Mouse (Mus musculus) small intestine, adult 2 months (tissue): ENCODE results near the gene Kcns1. TPM values are rescaled to one million over a fixed set of nuclear protein-coding genes. Genes with fewer than 3 reads are reported as not detected.

Experiments
- H3K27ac ChIP-seq: fragments of 200-500 bp; 2 replicates; pipeline ENCODE4 v1.5.1; 2012; ENCODE audit warnings: low read depth, low read length, control low read depth, inconsistent platforms; ENCODE audit not compliant: insufficient read depth
- H3K27me3 ChIP-seq: fragments of 200-500 bp; 2 replicates; pipeline ENCODE4 v1.6.1; 2012; ENCODE audit warnings: mild to moderate bottlenecking, moderate library complexity, low read length, inconsistent platforms; ENCODE audit not compliant: control insufficient read depth, insufficient read depth
- H3K36me3 ChIP-seq: fragments of 200-500 bp; 2 replicates; pipeline ENCODE4 v1.6.1; 2012; ENCODE audit warnings: mild to moderate bottlenecking, low read length, control low read depth, inconsistent platforms; ENCODE audit not compliant: control insufficient read depth, insufficient read depth
- H3K4me1 ChIP-seq: fragments of 200-500 bp; 2 replicates; pipeline ENCODE4 v1.6.1; 2012; ENCODE audit warnings: low read length, inconsistent platforms, mixed read lengths; ENCODE audit not compliant: control insufficient read depth, insufficient read depth, insufficient read length
- H3K4me3 ChIP-seq: fragments of 200-500 bp; 2 replicates; pipeline ENCODE4 v1.5.1; 2012; ENCODE audit warnings: low read depth, mild to moderate bottlenecking, control low read depth, inconsistent platforms, low read length, moderate library complexity
- CTCF ChIP-seq: fragments of 200-500 bp; IDR thresholded peaks from 2 replicates; pipeline ENCODE4 v1.5.1; 2012; ENCODE audit warnings: low read depth, mild to moderate bottlenecking, control low read depth, inconsistent platforms, low read length, moderate library complexity, mixed read lengths; ENCODE audit not compliant: insufficient replicate concordance, insufficient read length; ENCODE audit errors: extremely low read depth
- POLR2A ChIP-seq: fragments of 200-500 bp; IDR thresholded peaks from 2 replicates; pipeline ENCODE4 v1.6.1; 2012; ENCODE audit warnings: low read depth, mild to moderate bottlenecking, control low read depth, inconsistent platforms, low read length, moderate library complexity
- WGBS: fragments of 180-500 bp; shearing (Covaris S2); methylation state at CpG from one replicate; pipeline ENCODE4 v1.1.7; 2018; 5-methylcytosine and 5-hydroxymethylcytosine counted together
- polyA plus RNA-seq: library from polyadenylated mRNA; depleted of rRNA; stranded (reverse); fragments of >200 nt; gene quantifications from 2 replicates; pipeline ENCODE4 v1.2.3, GENCODE M21; 2012; rRNA removed

Gene Kcns1
- polyA plus RNA-seq, 1 experiment: 0.25 TPM

GRCm38 (mm10) chr2:164127297-164127696, 43.6 kb downstream of the Kcns1 start:
- TF ChIP-seq POLR2A: no peak
- TF ChIP-seq CTCF: no peak
- WGBS: 90% methylated on average over 2 of the region's 2 CpGs
- no peak overlapping the region for H3K4me3 ChIP-seq
- H3K27me3 ChIP-seq: no peaks in the 10 kb centered on the region
- H3K36me3 ChIP-seq: peaks cover 21% of the 10 kb centered on the region
- H3K4me1 ChIP-seq: no peaks in the 10 kb centered on the region
- H3K27ac ChIP-seq: no peak overlapping the region

- no peaks in the 10 kb centered on the region for H3K4me1 ChIP-seq
- peaks cover 23% of the 10 kb centered on the region for H3K36me3 ChIP-seq
- 71% methylated on average over 13 of the region's 13 CpGs for WGBS
Observed at GRCm38 (mm10) chr2:164126533-164126955, 44.4 kb downstream of the Kcns1 start.

DNA sequence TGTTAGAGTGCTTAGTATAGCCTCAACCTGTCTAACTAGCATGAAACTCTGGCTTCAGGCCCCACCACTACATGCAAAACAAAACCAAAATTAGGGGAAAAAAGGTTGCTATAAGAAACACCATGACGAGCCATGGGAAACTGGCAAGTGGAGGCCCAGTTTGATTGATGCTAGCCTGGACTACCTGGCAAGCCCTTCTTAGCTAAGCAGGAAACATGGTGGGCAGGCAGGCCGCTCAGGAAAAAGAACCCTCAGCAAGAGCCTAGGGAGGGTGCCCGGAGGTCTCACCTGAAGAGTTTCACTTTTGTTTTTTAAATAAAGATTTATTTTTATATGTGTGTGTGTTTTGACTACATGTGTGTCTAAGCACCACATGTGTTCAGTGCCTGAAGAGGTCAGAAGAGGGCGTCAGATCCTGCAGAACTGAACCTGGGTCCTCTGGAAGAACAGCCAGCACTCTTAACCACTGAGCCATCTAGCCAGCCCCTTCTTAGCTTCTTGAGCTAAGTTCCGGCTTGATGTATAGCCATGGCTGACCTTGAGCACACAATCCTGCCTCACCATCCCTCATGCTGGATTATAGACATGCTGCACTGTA, 47.6 kb downstream of the Kcns1 start:
- TF ChIP-seq POLR2A (no peak), CTCF (no peak)
- 82% methylated on average over 5 of the region's 5 CpGs for WGBS
- H3K36me3 ChIP-seq: peaks cover 27% of the 10 kb centered on the region
- no peak overlapping the region for H3K4me3 ChIP-seq
- no peak overlapping the region for H3K27ac ChIP-seq
- H3K4me1 ChIP-seq: no peaks in the 10 kb centered on the region
- H3K27me3 ChIP-seq: no peaks in the 10 kb centered on the region

More at GRCm38 (mm10) chr2:164126533-164126955, 44.4 kb downstream of the Kcns1 start:
- TF ChIP-seq POLR2A (no peak), CTCF (0 out of 2 replicates have a peak, but pooled peaks have one; percentile 15)
- no peak overlapping the region for H3K4me3 ChIP-seq
- H3K27me3 ChIP-seq: no peaks in the 10 kb centered on the region
- H3K27ac ChIP-seq: no peak overlapping the region

- Histone ChIP-seq H3K4me3 (no peak overlapping the region), H3K36me3 (peaks cover 33% of the 10 kb centered on the region)
- 95% methylated on average over 6 of the region's 6 CpGs for WGBS
Observed at GRCm38 (mm10) chr2:164119503-164119902, 51.4 kb downstream of the Kcns1 start.

GRCm38 (mm10) chr2:164115531-164115930, 55.4 kb downstream of the Kcns1 start:
- H3K27me3 ChIP-seq: no peaks in the 10 kb centered on the region
- H3K36me3 ChIP-seq: peaks cover 32% of the 10 kb centered on the region
- TF ChIP-seq POLR2A (no peak), CTCF (no peak)
- no peaks in the 10 kb centered on the region for H3K4me1 ChIP-seq
- no peak overlapping the region for H3K4me3 ChIP-seq
- 89% methylated on average over 10 of the region's 10 CpGs for WGBS
- no peak overlapping the region for H3K27ac ChIP-seq

More at GRCm38 (mm10) chr2:164119503-164119902, 51.4 kb downstream of the Kcns1 start:
- no peak overlapping the region for H3K27ac ChIP-seq
- no peaks in the 10 kb centered on the region for H3K4me1 ChIP-seq
- no peak for TF ChIP-seq CTCF
- TF ChIP-seq POLR2A: no peak
- no peaks in the 10 kb centered on the region for H3K27me3 ChIP-seq

DNA sequence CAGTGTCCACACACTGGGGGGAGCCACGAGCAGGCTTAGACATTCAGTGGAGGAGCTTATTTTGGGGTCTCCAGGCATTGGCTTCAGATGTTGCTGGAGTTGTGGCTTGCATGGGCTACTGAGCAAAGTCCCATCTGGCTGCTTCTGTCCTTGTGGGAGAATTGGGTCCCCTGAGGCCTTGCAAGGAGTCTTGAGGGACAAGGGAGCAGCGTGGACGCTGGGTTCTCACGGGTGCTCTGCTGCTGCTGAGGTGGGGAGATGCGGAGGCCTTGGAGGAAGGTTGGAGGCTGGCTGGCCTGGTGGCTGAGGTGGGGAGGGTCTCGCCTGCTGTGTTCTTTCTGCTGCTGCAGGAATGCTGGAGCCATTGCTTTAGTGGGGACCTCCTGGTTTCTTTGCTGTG, 56.9 kb downstream of the Kcns1 start:
- Histone ChIP-seq H3K27ac (no peak overlapping the region), H3K36me3 (peaks cover 25% of the 10 kb centered on the region), H3K4me1 (no peaks in the 10 kb centered on the region), H3K4me3 (no peak overlapping the region), H3K27me3 (no peaks in the 10 kb centered on the region)
- 90% methylated on average over 6 of the region's 6 CpGs for WGBS
- no peak for TF ChIP-seq CTCF
- no peak for TF ChIP-seq POLR2A

Other genes starting within 250 kb of the Kcns1 start
- gene Ywhab, start 176.2 kb downstream of the Kcns1 start, polyA plus RNA-seq: 12.1 and 25.8 TPM in 2 replicates
- gene Pabpc1l, start 145.7 kb downstream of the Kcns1 start, polyA plus RNA-seq: 0.10 and 0.18 TPM in 2 replicates
- gene Stk4, start 100.8 kb downstream of the Kcns1 start, polyA plus RNA-seq: 4.9 and 10.8 TPM in 2 replicates
- gene Tomm34, start 99.9 kb downstream of the Kcns1 start, polyA plus RNA-seq: 20.0 and 39.4 TPM in 2 replicates
- gene Wfdc5, start 11.6 kb upstream of the Kcns1 start, polyA plus RNA-seq: 0.24 TPM in 1 of 2 replicates, not detected in the other
- gene Wfdc12, start 19.5 kb upstream of the Kcns1 start, polyA plus RNA-seq: not detected in 2 replicates
- not detected in 2 replicates for gene Wfdc15a, start 29.0 kb upstream of the Kcns1 start, polyA plus RNA-seq
- 1.2 TPM in 1 of 2 replicates, not detected in the other for gene Wfdc15b, start 50.5 kb upstream of the Kcns1 start, polyA plus RNA-seq
- not detected in 2 replicates for gene Svs2, start 67.4 kb upstream of the Kcns1 start, polyA plus RNA-seq
- gene Svs3b, start 85.5 kb upstream of the Kcns1 start, polyA plus RNA-seq: not detected in 2 replicates
- gene Svs4, start 107.3 kb upstream of the Kcns1 start, polyA plus RNA-seq: not detected in 2 replicates
- gene Svs3a, start 118.2 kb upstream of the Kcns1 start, polyA plus RNA-seq: not detected in 2 replicates
- gene Svs6, start 145.6 kb upstream of the Kcns1 start, polyA plus RNA-seq: not detected in 2 replicates
- not detected in 2 replicates for gene Svs5, start 161.6 kb upstream of the Kcns1 start, polyA plus RNA-seq
- 16.0 and 22.3 TPM in 2 replicates for gene Slpi, start 218.0 kb upstream of the Kcns1 start, polyA plus RNA-seq
- gene Rbpjl, start 232.0 kb upstream of the Kcns1 start, polyA plus RNA-seq: 0.19 and 127 TPM in 2 replicates
- 0.49 and 2.7 TPM in 2 replicates for gene Matn4, start 234.0 kb upstream of the Kcns1 start, polyA plus RNA-seq